Mouse (Mus musculus): Measurements from ENCODE around the gene Tead4.

GRCm38 (mm10) chr6:128279608-128280007 lies 21.0 kb downstream of the Tead4 start:
- TF ChIP-seq USF1 (IDR thresholded peaks at IDR 0.05; ENCODE audit: low read depth) (no peak), CTCF (IDR thresholded peaks at IDR 0.05; ENCODE audit: control insufficient read depth, insufficient read depth, insufficient read length) (no peak), MYOD1 (IDR thresholded peaks at IDR 0.05; ENCODE audit: control insufficient read depth, insufficient read length, low read depth) (no peak), MAX (IDR thresholded peaks at IDR 0.05) (no peak)

Measured in C2C12 (cell line).